Mouse (Mus musculus) ovary, adult 18-20 months (tissue): ENCODE data around the gene Atp13a1.

ENCODE experiments used
- DNase-seq: peaks from one replicate; pipeline ENCODE4 v3.0.0; 2022; ENCODE audit warnings: low spot score, mixed read lengths

Atp13a1 gene

GRCm38 (mm10) chr8:69849899-69850298, 58.9 kb downstream of the Atp13a1 start:
- DNase-seq: no peak

GRCm38 (mm10) chr8:69850926-69851506, 60.1 kb downstream of the Atp13a1 start:
- DNase-seq: no peak

- DNase-seq: no peak
These were observed 62.9 kb downstream of the Atp13a1 start for GRCm38 (mm10) chr8:69853869-69854268.
